Mouse (Mus musculus) liver, embryonic 18 days (tissue): ENCODE data around the gene Gkn3. TPM values are rescaled to one million over a fixed set of nuclear protein-coding genes. Genes with fewer than 3 reads are reported as not detected.

ENCODE experiments used
- polyA plus RNA-seq: library from polyadenylated mRNA; depleted of rRNA; stranded (reverse); fragments of >200 nt; gene quantifications from 2 replicates; pipeline ENCODE4 v1.2.3, GENCODE M21; 2012; rRNA removed

The Gkn3 gene
- polyA plus RNA-seq = 0.05 TPM in 1 of 2 replicates, not detected in the other

GRCm38 (mm10) chr6:87388877-87389276 is at the start of gene Gkn3:
TSS of gene Gkn3 (minus strand) at chr6:87388935.

GRCm38 (mm10) chr6:87428487-87429044 is 39.8 kb upstream of the Gkn3 start, which contains the start of gene Bmp10:
TSS of gene Bmp10 (plus strand) at chr6:87428994.

GRCm38 (mm10) chr6:87373057-87373456 is 15.7 kb downstream of the Gkn3 start, which contains the start of gene Gkn2:
TSS of gene Gkn2 (plus strand) at chr6:87373357.

DNA sequence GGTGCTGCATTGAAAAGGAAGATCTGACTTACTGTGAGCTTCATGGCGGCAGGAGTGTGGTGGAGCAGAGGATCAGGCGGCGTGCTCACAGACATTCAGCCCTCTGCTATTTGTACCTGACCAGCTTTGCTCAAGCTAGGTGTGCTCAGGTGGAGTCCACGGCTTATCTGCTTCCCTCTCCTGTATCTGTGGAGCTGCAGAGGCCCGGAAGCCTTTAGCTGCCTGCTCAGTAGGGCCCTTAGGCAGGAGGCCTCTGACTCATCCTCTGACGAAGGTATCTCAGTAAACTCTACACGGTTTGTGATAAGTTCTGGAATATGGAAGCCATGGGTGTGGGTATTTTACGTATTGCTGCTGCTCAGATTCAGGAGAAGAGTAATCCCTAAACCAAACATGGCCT is 37.9 kb downstream of the Gkn3 start, which contains the start of gene Gkn1:
Gkn1 (minus strand) TSS at position 114 of the 400 bp plus-strand sequence.

GRCm38 (mm10) chr6:87335091-87335934 is 53.4 kb downstream of the Gkn3 start, which contains the start of gene Antxr1:
TSS of gene Antxr1 (minus strand) at chr6:87335821.

Other genes starting within 250 kb of the Gkn3 start
- 1.2 and 1.4 TPM in 2 replicates for gene Antxr1, start 53.1 kb downstream of the Gkn3 start, polyA plus RNA-seq
- gene Gkn1, start 38.0 kb downstream of the Gkn3 start, polyA plus RNA-seq = not detected in 2 replicates
- not detected in 2 replicates for gene Gkn2, start 15.6 kb downstream of the Gkn3 start, polyA plus RNA-seq
- 2.7 and 2.8 TPM in 2 replicates for gene Bmp10, start 40.1 kb upstream of the Gkn3 start, polyA plus RNA-seq
- gene Arhgap25, start 144.3 kb upstream of the Gkn3 start, polyA plus RNA-seq = 3.7 and 3.8 TPM in 2 replicates
- gene Prokr1, start 201.8 kb upstream of the Gkn3 start, polyA plus RNA-seq = 1.1 and 1.2 TPM in 2 replicates